Mouse (Mus musculus) spleen, adult 10 weeks (tissue): Measurements from ENCODE around the gene Slc22a1. TPM values are rescaled to one million over a fixed set of nuclear protein-coding genes. Genes with fewer than 3 reads are reported as not detected.

Source experiments
- polyA plus RNA-seq: library from polyadenylated mRNA; stranded (reverse); fragments of 350-450 nt; fragmentation: Illumina TruSeq; extraction: RNeasy Lipid Tissue Mini Kit (QIAGEN cat#74804); gene quantifications from one replicate; pipeline ENCODE4 v1.2.3, GENCODE M21; 2015; ENCODE audit warnings: low replicate concordance; ENCODE audit not compliant: insufficient read depth

The Slc22a1 gene
- polyA plus RNA-seq: not detected

GRCm38 (mm10) chr17:12675646-12676045 is at the start of gene Slc22a1:
Slc22a1 (minus strand) TSS chr17:12675829.

Other genes with a start within 250 kb of the Slc22a1 start
- gene Slc22a3, start 168.1 kb downstream of the Slc22a1 start, polyA plus RNA-seq: 4.2 TPM
- gene Slc22a2, start 91.7 kb downstream of the Slc22a1 start, polyA plus RNA-seq: not detected
- gene Igf2r, start 93.8 kb upstream of the Slc22a1 start, polyA plus RNA-seq: 12.9 TPM
- not detected for gene Mas1, start 192.3 kb upstream of the Slc22a1 start, polyA plus RNA-seq
- gene Mrgprh, start 200.2 kb upstream of the Slc22a1 start, polyA plus RNA-seq: not detected
- gene Pnldc1, start 234.4 kb upstream of the Slc22a1 start, polyA plus RNA-seq: 0.44 TPM
- gene Tcp1, start 239.9 kb upstream of the Slc22a1 start, polyA plus RNA-seq: 346 TPM
- gene Mrpl18, start 240.5 kb upstream of the Slc22a1 start, polyA plus RNA-seq: 52.6 TPM